Mouse (Mus musculus) heart, adult 18-20 months (tissue): ENCODE data around the gene Sema4c. TPM values are rescaled to one million over a fixed set of nuclear protein-coding genes. Genes with fewer than 3 reads are reported as not detected.
A peak's percentile ranks its signal among the peaks of the same experiment; 100 is the strongest.

Experiments
- DNase-seq, 2 experiments: peaks; one replicate each; pipeline ENCODE4 v3.0.0; 2021 to 2022; ENCODE audit warnings: mixed read lengths in 1 of 2
- total RNA-seq, 2 experiments: library from RNA; stranded (reverse); gene quantifications; 2 replicates each; pipeline ENCODE4 v1.2.3; 2021

Gene Sema4c
- total RNA-seq, 2 experiments from 2014 or later, result 9.2 to 10.4 TPM

GRCm38 (mm10) chr1:36535477-36536396, 22.4 kb downstream of the Sema4c start:
- peak; percentile 84 to 86 for DNase-seq

DNA sequence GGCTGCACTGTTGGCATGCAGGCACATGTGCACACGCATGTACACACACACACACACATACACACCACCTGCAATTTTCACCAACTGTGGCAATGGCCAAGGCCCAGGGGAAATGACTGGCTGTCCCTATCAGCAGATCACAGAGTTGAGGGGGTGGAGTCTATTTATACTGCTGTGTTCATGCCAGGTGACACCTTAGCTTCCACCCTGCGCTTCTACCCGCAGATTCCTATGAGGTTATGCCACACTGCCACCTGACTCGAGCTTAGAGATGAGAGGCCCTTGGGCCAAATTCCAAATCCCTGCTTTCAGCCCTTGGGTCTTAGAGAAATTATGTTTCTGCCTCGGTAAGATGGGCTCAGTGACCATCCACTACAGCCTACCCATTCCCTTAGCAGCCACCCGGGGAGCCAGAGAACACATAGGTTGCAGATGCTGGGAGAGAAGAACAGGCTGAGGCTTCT, 23.5 kb downstream of the Sema4c start:
- peak in 1 of 2 experiments; percentile 62 for DNase-seq

DNA sequence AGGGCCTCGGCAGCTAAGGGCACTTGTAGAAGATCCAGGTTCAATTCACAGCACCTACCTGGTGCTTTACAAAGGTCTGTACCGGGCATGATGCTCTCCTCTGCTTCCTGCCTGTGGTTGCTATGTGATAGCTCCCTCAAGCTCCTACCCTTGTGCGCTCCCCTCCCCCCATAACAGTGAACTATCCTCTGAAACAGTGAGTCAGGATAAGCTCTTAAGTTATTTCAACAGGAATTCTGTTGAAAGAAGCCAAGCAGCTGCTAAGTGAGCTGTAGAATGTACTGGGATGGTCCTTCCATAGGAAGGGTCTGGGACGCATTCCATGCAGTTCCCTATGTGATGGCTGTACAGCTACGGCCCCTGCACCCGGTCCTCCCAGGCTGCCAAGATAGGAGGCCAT, 24.6 kb downstream of the Sema4c start:
- DNase-seq, result no peak

DNA sequence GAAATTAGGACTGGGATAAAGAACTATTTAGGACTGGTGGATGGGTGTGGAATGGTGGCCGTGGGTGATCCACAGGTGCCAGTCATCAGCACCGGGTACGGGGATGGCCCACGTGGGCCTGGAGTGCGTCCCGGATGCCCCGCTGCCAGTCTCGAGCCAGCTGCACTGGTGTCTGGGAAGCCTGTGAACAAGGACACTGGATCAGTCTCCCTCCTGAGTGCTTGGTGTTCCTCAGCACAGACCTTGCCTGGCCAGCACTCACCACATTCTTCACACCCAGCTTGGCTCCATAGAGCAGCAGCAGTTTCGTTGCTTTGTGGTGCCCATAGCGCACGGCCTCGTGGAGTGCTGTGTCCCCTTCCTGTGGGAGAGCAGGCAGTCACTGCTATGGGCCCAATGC, 26.7 kb downstream of the Sema4c start:
- peak in 1 of 2 experiments; percentile 51 for DNase-seq

GRCm38 (mm10) chr1:36530962-36531361, 27.2 kb downstream of the Sema4c start:
- no peak for DNase-seq

DNA sequence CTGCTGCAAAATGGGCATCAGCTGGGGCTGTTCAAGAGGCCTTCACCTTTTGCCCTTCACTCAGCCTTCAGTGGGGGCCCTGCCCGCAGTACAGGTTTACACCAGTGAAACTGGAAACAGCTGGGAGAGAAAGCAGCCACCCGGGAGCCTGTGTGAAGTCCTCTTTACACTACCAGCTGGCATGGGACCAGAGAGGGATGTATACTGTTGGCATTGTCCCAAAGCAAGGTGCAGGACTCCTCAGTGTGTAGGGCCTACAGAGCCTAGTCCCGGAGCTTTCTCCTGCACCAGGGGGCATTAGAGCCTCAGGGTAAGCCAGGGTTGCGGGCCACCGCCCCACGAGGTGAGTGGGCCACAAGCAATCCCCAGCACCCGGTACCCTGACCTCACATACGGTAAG, 27.7 kb downstream of the Sema4c start:
- no peak for DNase-seq

- DNase-seq, result no peak
Observed at GRCm38 (mm10) chr1:36529875-36530274, 28.3 kb downstream of the Sema4c start.

GRCm38 (mm10) chr1:36529274-36529673, 28.9 kb downstream of the Sema4c start:
- DNase-seq, result no peak

DNA sequence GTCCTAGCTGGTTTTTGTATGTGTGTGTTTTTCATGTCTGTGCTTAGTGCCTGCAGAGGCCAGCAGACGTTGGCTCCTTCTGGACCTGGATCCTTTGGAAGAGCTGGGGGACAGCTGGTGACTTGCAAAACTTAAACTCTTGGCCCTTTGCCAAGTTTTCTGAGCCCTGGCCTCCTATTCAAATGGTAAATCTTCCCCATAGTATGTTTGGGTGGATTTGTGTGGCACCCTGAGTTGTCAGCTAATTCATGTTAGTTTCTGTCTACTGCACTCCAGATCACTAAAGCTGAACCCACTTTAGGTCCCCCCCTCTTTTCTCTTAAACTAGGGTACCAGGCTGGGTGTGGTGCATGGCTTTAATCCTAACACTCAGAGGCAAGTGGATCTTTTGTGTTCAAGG, 29.8 kb downstream of the Sema4c start:
- no peak for DNase-seq

DNA sequence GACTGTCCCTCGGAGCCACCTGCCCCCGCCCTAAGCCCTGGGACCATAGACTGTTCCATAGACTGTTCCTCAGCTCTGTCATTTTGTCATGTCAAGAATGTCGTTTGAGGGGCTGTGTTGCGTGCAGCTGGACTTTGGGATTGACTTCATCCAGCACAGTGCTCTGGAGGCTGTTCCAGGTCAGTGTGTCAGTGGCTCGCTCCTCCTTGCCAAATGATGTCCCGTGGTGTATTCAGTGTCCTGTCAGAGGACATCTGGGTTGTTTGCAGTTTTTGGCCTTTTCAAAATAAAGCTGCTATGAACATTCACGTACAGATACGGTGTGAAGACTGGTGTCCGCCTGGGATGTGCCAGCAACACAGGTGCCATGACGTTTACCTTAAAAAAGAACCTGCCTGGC, 31.2 kb downstream of the Sema4c start:
- no peak for DNase-seq

DNA sequence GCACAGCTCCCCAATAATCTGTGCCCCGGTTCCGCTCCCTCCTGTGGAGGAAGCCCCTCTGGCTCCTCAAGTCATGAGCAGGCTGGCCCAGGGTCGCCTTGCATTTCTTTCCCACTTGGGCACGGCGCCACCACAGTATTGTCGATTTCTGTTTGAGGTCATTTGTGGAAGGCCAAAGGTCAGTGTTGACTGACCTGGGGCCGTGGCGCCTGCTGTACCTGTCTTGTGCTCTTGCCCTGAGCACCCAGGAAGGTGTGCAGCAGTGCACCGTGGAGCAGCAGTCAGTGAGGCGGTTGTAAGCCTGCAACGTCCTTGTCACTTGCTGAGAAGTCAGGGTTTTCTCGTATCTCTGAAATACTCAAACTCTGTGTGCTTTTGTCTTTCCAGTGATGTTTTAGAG, 32.4 kb downstream of the Sema4c start:
- no peak for DNase-seq

GRCm38 (mm10) chr1:36524058-36524457, 34.1 kb downstream of the Sema4c start:
- DNase-seq, result no peak

- peak in 1 of 2 experiments; percentile 40 for DNase-seq
Observed at GRCm38 (mm10) chr1:36523332-36524013, 34.7 kb downstream of the Sema4c start.

DNA sequence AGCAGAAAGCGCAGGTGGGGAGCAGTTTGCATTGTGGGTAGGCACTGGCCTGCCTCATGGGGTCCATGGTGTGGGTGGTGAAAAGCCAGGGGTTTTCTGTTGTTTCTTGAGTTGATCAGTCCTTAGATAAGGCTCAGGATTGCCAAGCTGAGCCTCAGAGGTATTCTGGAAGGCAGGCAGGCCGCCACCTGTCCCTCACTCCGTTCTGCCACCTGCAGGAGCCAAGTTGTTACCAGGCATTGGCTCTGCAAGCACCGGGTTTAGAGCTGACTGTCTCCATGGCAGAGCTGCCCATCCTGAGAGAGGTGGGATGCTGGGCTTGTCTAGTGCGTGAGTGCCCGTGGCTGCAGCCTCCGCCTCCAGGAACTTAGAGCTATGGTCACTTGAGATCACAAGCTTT, 35.9 kb downstream of the Sema4c start:
- no peak for DNase-seq

DNA sequence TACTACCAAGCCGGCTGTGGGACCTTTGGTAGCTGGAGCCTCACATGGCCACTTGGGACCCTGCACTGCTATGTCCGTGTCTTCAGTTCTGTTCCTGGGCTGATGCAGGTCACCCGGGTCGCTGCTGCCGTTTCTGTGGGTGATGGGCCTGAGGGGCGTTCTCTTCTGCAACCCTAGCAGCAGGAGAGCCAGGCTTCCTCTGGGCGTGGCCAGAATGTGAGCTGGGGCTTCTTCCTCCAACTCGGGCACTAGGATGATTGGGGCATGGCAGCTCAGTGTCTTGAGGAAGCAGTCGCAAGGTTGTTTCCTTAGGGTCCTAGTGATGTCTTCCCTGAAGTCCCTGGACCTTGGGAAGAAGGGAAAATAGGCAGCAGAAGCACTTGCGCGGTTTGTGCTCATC, 38.5 kb downstream of the Sema4c start:
- no peak for DNase-seq

GRCm38 (mm10) chr1:36518259-36518658, 39.9 kb downstream of the Sema4c start:
- peak in 1 of 2 experiments; percentile 36 for DNase-seq

DNA sequence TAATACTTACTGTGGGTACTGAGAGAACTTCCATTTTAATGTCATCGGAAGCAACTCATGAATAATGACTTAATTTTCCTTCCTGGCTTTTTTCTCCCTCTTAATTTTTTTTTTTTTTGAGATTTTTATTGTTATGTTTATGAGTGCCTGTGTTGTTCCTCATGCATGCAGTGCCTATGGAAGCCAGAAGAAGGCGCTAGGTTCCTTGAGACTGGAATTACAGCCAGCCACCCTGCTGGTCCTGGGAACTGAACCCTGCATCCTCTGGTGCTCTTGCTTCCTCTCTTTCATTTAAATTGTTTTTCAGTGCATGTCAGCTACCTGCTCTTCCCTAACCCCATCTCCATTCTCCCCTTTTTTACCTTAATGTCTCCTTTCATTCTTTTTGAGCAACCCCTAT, 44.4 kb downstream of the Sema4c start:
- no peak for DNase-seq

GRCm38 (mm10) chr1:36513310-36513709, 44.8 kb downstream of the Sema4c start:
- DNase-seq, result no peak

GRCm38 (mm10) chr1:36512966-36513280, 45.2 kb downstream of the Sema4c start:
- no peak for DNase-seq

DNA sequence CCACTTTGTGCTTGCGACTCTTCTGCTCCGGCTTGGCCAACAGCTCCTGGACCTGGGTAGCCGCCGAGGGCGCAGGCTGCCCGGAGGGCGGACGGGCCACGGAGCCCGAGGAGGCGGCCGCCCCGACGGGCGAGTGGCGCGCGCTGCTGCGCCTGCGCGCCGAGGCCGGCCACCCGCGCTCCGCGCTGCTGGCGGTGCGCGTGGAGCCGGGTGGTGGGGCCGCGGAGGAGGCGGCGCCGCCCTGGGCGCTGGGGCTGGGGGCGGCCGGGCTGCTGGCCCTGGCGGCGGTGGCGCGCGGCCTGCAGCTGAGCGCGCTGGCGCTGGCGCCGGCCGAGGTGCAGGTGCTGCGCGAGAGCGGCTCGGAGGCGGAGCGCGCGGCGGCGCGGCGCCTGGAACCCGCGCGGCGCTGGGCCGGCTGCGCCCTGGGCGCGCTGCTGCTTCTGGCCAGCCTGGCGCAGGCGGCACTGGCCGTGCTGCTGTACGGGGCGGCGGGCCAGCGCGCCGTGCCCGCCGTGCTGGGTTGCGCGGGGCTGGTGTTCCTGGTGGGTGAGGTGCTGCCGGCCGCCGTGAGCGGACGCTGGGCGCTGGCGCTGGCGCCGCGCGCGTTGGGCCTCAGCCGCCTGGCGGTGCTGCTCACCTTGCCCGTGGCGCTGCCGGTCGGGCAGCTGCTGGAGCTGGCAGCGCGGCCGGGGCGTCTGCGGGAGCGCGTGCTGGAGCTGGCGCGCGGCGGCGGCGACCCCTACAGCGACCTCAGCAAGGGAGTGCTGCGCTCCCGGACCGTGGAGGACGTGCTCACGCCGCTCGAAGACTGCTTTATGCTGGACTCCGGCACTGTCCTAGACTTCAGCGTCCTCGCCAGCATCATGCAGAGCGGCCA, 45.8 kb downstream of the Sema4c start:
- DNase-seq, result peak; percentile 48 to 55

GRCm38 (mm10) chr1:36511289-36512021, 46.7 kb downstream of the Sema4c start, which contains the start of gene Cnnm3:
Gene Cnnm3 (plus strand): TSS chr1:36511867.
- DNase-seq, result peak; percentile 100

- DNase-seq, result peak in 1 of 2 experiments; percentile 63
Observed at GRCm38 (mm10) chr1:36508238-36508637, 49.9 kb downstream of the Sema4c start.
